Mouse (Mus musculus): ENCODE results near the gene Phf20. TPM values are rescaled to one million over a fixed set of nuclear protein-coding genes. Genes with fewer than 3 reads are reported as not detected.

Phf20 gene
- polyA plus RNA-seq, 1 experiment from 2014 or later = 63.8 TPM

DNA sequence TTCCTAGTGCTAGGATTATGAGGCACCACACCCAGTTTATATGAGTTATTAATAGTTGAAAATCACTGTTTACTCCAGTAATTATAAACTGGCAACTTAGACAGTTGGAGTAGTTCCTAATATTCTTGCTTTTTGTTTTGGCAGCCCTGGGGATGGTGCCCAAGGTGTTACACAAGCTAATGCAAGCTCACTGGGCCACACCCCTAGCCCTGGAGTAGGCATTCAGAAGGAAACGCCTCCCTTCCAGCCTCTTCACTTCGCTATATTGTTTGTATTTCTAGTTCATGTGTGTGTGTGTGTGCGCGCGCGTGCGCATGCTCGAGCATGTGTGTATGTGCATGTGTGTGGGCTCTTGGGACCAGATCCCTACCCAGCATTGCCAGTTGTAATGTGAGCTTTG lies 46.7 kb downstream of the Phf20 start:
- no peak for TF ChIP-seq CTCF (IDR thresholded peaks at IDR 0.05; ENCODE audit: low read depth)
- Histone ChIP-seq H3K4me1 (replicated peaks; ENCODE audit: insufficient read depth, low read length) (no peaks in the 10 kb centered on the region), H3K27ac (no peak overlapping the region), H3K9me3 (replicated peaks; ENCODE audit: low read length) (no peaks in the 10 kb centered on the region), H3K4me3 (replicated peaks; ENCODE audit: low read depth, low read length) (no peak overlapping the region), H3K4me2 (ENCODE audit: low read length) (no peak overlapping the region), H3K36me3 (ENCODE audit: insufficient read depth, low read length) (0 out of 2 replicates have a peak, but pooled peaks cover 6% of the 10 kb centered on the region), H3K27me3 (ENCODE audit: insufficient read depth, low read length) (no peaks in the 10 kb centered on the region), H3K9ac (ENCODE audit: low read depth, low read length) (no peak overlapping the region)
- no peak for DNase-seq (ENCODE audit: low spot score)
- no peak for ATAC-seq (replicated peaks; ENCODE audit: low FRiP score, low read depth)
- WGBS = 93% methylated on average over 8 of the region's 8 CpGs

DNA sequence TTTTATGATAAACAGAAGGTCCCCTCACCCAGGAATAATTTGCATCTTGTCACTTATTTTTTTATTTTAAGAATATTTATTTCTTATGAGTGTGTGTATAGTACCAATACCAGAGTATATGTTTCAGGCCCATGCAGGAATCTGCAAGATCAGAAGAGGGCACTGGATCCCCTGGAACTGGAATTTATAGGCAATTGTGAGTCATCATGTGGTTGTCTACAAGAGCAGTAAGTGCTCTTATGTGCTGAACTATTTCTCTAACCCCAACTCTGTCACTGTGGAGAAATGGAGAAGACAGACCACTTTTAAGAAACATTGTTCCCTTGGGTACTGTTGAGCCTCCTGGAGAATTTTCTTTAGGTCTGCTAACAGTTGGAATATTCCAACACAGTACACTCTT lies 51.3 kb downstream of the Phf20 start:
- ATAC-seq (replicated peaks; ENCODE audit: low FRiP score, low read depth) (no peak), DNase-seq (ENCODE audit: low spot score) (no peak)
- H3K9me3 ChIP-seq (replicated peaks; ENCODE audit: low read length) = no peaks in the 10 kb centered on the region
- no peaks in the 10 kb centered on the region for H3K27me3 ChIP-seq (ENCODE audit: insufficient read depth, low read length)
- TF ChIP-seq CTCF (IDR thresholded peaks at IDR 0.05; ENCODE audit: low read depth) = no peak
- H3K4me2 ChIP-seq (ENCODE audit: low read length) = no peak overlapping the region
- H3K36me3 ChIP-seq (ENCODE audit: insufficient read depth, low read length) = peaks cover 12% of the 10 kb centered on the region
- no peak overlapping the region for H3K27ac ChIP-seq
- no peaks in the 10 kb centered on the region for H3K4me1 ChIP-seq (replicated peaks; ENCODE audit: insufficient read depth, low read length)
- no peak overlapping the region for H3K9ac ChIP-seq (ENCODE audit: low read depth, low read length)
- no peak overlapping the region for H3K4me3 ChIP-seq (replicated peaks; ENCODE audit: low read depth, low read length)

DNA sequence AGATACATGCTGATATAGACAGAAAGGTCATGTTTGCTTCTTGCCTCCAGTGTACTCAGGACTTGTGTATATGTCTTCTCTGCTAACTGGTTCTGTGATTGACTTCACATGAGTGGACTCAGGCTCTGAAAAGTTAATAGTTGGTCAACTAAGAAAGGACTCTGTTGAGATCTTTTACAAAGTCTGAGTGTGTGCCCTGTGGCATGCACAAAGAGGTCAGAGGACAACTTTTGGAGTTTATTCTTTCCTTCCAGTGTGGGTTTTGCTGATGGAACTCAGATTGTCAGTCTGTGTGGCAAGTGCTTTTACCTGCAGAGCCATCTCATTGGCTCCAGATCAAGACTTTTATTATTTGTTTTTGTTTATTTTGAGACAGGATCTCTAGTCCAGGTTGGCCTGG lies 54.5 kb downstream of the Phf20 start:
- TF ChIP-seq CTCF (IDR thresholded peaks at IDR 0.05; ENCODE audit: low read depth) = no peak
- no peak for DNase-seq (ENCODE audit: low spot score)

DNA sequence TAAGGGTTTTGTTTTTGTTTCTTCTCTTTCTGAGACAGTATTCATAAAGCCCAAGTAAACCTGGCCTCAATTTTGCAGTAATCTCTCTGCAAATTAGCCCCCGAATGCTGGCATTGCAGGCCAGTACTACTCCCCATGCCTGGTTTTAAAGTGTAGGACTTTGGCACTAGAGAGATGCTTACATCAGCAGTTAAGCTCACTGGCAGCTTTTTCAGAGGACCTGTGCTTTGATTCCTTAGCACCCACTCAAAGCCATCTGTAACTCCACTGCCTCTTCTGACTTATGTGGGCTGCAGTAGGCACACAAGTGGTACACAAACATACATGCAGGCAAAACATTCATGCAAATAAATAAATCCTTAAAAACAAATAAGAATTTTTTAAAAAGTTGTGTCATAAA lies 55.0 kb downstream of the Phf20 start:
- H3K9me3 ChIP-seq (replicated peaks; ENCODE audit: low read length) = no peaks in the 10 kb centered on the region
- no peaks in the 10 kb centered on the region for H3K4me1 ChIP-seq (replicated peaks; ENCODE audit: insufficient read depth, low read length)
- 79% methylated on average over 1 of the region's 1 CpGs for WGBS
- no peak for ATAC-seq (replicated peaks; ENCODE audit: low FRiP score, low read depth)
- no peak overlapping the region for H3K9ac ChIP-seq (ENCODE audit: low read depth, low read length)
- no peak for DNase-seq (ENCODE audit: low spot score)
- no peak overlapping the region for H3K4me2 ChIP-seq (ENCODE audit: low read length)
- no peaks in the 10 kb centered on the region for H3K27me3 ChIP-seq (ENCODE audit: insufficient read depth, low read length)
- no peak overlapping the region for H3K4me3 ChIP-seq (replicated peaks; ENCODE audit: low read depth, low read length)
- no peak overlapping the region for H3K27ac ChIP-seq
- no peak for TF ChIP-seq CTCF (IDR thresholded peaks at IDR 0.05; ENCODE audit: low read depth)
- H3K36me3 ChIP-seq (ENCODE audit: insufficient read depth, low read length) = peaks cover 15% of the 10 kb centered on the region

More for the DNA sequence above, 54.5 kb downstream of the Phf20 start:
- no peak overlapping the region for H3K4me2 ChIP-seq (ENCODE audit: low read length)
- H3K36me3 ChIP-seq (ENCODE audit: insufficient read depth, low read length) = peaks cover 15% of the 10 kb centered on the region
- H3K4me3 ChIP-seq (replicated peaks; ENCODE audit: low read depth, low read length) = no peak overlapping the region
- no peaks in the 10 kb centered on the region for H3K4me1 ChIP-seq (replicated peaks; ENCODE audit: insufficient read depth, low read length)
- ATAC-seq (replicated peaks; ENCODE audit: low FRiP score, low read depth) = no peak
- no peaks in the 10 kb centered on the region for H3K9me3 ChIP-seq (replicated peaks; ENCODE audit: low read length)
- no peak overlapping the region for H3K9ac ChIP-seq (ENCODE audit: low read depth, low read length)
- H3K27me3 ChIP-seq (ENCODE audit: insufficient read depth, low read length) = no peaks in the 10 kb centered on the region
- H3K27ac ChIP-seq = no peak overlapping the region

DNA sequence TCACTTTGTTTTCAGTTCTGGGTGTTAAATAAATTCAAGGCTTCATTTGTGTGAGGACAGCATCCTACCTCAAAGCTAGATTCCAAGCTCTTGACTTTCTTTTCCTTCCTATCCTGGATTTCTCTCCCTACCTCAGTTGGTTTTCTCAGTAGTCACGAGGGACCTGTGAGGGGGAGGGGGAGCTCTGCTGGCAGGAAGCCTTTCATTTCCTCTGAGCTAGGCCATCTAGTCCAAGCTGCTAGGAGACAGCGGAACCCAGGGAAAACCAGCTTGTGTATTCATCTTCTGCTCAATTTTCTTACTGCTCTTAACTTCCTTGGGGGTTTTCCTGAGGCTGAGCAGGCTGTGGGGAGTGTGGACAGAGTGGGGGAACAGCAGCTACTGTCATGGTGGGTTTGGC lies 60.8 kb downstream of the Phf20 start:
- Histone ChIP-seq H3K9ac (ENCODE audit: low read depth, low read length) (no peak overlapping the region), H3K4me1 (replicated peaks; ENCODE audit: insufficient read depth, low read length) (peaks cover 10% of the 10 kb centered on the region), H3K36me3 (ENCODE audit: insufficient read depth, low read length) (peaks cover 24% of the 10 kb centered on the region), H3K9me3 (replicated peaks; ENCODE audit: low read length) (no peaks in the 10 kb centered on the region), H3K4me3 (replicated peaks; ENCODE audit: low read depth, low read length) (no peak overlapping the region), H3K4me2 (ENCODE audit: low read length) (no peak overlapping the region), H3K27ac (peak overlapping the region; percentile 58), H3K27me3 (ENCODE audit: insufficient read depth, low read length) (no peaks in the 10 kb centered on the region)
- ATAC-seq (replicated peaks; ENCODE audit: low FRiP score, low read depth) (no peak), DNase-seq (ENCODE audit: low spot score) (peak; percentile 67)
- 52% methylated on average over 2 of the region's 2 CpGs for WGBS
- TF ChIP-seq CTCF (IDR thresholded peaks at IDR 0.05; ENCODE audit: low read depth) = no peak

DNA sequence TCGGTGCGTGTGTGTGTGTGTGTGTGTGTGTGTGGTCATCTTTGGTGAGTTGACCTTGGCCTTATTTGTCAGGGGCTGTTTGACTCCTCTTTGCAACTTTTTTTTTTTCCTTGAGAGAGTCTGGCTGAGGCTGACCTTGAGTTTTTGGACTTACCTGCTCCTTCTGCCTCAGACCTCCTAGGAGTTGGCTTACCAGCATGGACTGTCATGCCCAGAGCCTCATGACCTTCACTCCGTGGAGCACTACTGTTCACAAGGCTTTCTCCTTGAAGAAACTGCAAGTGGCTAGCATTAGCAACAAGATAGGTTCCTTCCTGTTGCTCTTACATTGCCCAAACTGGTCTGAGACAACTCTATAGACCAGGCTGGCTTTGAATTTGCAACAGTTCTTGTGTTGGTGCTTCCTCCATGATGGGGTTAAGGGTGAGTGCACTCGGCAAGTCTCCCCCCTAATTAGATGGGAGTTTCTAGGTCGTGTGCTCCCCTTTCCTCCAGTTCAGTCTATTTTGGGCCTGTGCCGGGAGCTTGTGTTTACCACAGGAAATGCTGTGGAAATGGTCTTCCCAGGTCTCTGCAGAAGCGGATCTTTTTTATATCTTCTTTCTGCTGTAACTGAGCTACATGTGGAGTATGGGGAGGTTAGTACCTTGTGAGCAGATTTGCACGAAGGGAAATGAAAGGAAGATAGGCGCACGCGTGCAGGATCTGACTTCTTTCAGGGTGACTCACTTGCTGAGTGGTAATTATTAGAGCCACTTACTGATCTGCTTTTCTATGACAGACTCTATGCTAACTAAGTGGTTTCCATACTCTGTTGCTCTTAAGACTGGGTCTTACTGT lies 61.9 kb downstream of the Phf20 start:
- ATAC-seq (replicated peaks; ENCODE audit: low FRiP score, low read depth) (no peak), DNase-seq (ENCODE audit: low spot score) (peak; percentile 42)
- Histone ChIP-seq H3K9ac (ENCODE audit: low read depth, low read length) (no peak overlapping the region), H3K4me3 (replicated peaks; ENCODE audit: low read depth, low read length) (no peak overlapping the region), H3K36me3 (ENCODE audit: insufficient read depth, low read length) (peaks cover 14% of the 10 kb centered on the region; the same call in 1 of the 2 replicates), H3K27me3 (ENCODE audit: insufficient read depth, low read length) (no peaks in the 10 kb centered on the region), H3K4me1 (replicated peaks; ENCODE audit: insufficient read depth, low read length) (peaks cover 10% of the 10 kb centered on the region), H3K4me2 (ENCODE audit: low read length) (0 out of 2 replicates have a peak overlapping the region, but pooled peaks have one; percentile 3), H3K9me3 (replicated peaks; ENCODE audit: low read length) (no peaks in the 10 kb centered on the region), H3K27ac (peak overlapping the region; percentile 58)
- no peak for TF ChIP-seq CTCF (IDR thresholded peaks at IDR 0.05; ENCODE audit: low read depth)
- WGBS = 57% methylated on average over 11 of the region's 11 CpGs

All from kidney, postnatal 0 days (tissue).